Mouse (Mus musculus) olfactory bulb, adult 2 months (tissue): ENCODE measurements around the gene Fosl2.

Experiments
- CTCF ChIP-seq: fragments of 200-500 bp; IDR thresholded peaks from 2 replicates; pipeline ENCODE4 v1.5.1; 2012; ENCODE audit warnings: low read depth, mild to moderate bottlenecking, low read length, moderate library complexity; ENCODE audit not compliant: insufficient read depth
- POLR2A ChIP-seq: fragments of 200-500 bp; IDR thresholded peaks from 2 replicates; pipeline ENCODE4 v1.6.1; 2012; ENCODE audit warnings: mild to moderate bottlenecking, low read depth, low read length, moderate library complexity; ENCODE audit not compliant: insufficient read depth

DNA sequence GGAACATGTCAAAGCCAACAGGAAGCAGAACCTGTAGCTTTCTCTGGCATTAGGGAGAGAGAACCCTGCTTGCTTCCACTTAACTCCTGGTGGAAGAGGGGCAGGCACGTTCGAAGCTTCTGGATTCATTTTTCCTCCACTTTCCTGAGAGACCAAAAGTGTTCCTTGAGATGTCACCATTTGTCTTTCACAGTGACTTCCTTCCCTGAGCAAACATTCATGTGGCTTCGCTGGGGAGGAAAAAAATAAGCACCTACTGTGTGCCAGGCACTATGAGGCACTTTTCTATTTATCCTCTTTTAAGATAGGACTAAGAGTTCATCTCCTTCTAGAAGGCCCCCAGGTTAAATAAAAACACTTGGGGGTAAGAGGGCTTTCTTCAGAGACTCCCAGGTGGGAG lies 20.3 kb downstream of the Fosl2 start:
- TF ChIP-seq CTCF (no peak), POLR2A (no peak)
